Mouse (Mus musculus) heart, adult 2 months (tissue): ENCODE data around the gene Gm20379. TPM values are rescaled to one million over a fixed set of nuclear protein-coding genes. Genes with fewer than 3 reads are reported as not detected.

Experiments
- DNase-seq, 2 experiments: peaks; one replicate each; pipeline ENCODE4 v3.0.0; 2021
- H3K27ac ChIP-seq: fragments of 200-600 bp; 2 replicates; pipeline ENCODE4 v1.8.1; 2022
- H3K27me3 ChIP-seq: fragments of 200-500 bp; 2 replicates; pipeline ENCODE4 v1.6.1; 2012; ENCODE audit warnings: mild to moderate bottlenecking, low read length, inconsistent platforms, mixed read lengths; ENCODE audit not compliant: control insufficient read depth, insufficient read depth
- H3K36me3 ChIP-seq: fragments of 200-500 bp; 2 replicates; pipeline ENCODE4 v1.6.1; 2012; ENCODE audit warnings: low read length, inconsistent platforms; ENCODE audit not compliant: control insufficient read depth, insufficient read depth
- H3K4me1 ChIP-seq: fragments of 200-500 bp; 2 replicates; pipeline ENCODE4 v1.6.1; 2011; ENCODE audit warnings: low read length; ENCODE audit not compliant: control insufficient read depth, insufficient read depth
- H3K4me3 ChIP-seq: fragments of 200-600 bp; 2 replicates; pipeline ENCODE4 v1.8.1; 2022
- H3K79me2 ChIP-seq: fragments of 200-500 bp; replicated peaks from 2 replicates; pipeline ENCODE4 v1.6.1; 2012; ENCODE audit warnings: mild to moderate bottlenecking, inconsistent platforms, low read length, moderate library complexity, mixed read lengths; ENCODE audit not compliant: control insufficient read depth, insufficient read depth
- H3K9ac ChIP-seq: fragments of 200-500 bp; 2 replicates; pipeline ENCODE4 v1.6.1; 2012; ENCODE audit warnings: low read depth, mild to moderate bottlenecking, control low read depth, inconsistent platforms, low read length, mixed read lengths
- CTCF ChIP-seq: fragments of 200-600 bp; IDR thresholded peaks from 2 replicates; pipeline ENCODE4 v1.8.1; 2022; ENCODE audit warnings: antibody characterized with exemption, mild to moderate bottlenecking, moderate library complexity
- EP300 ChIP-seq: fragments of 200-500 bp; IDR thresholded peaks from 2 replicates; pipeline ENCODE4 v1.6.1; 2011; ENCODE audit warnings: low read depth, low read length, control low read depth; ENCODE audit not compliant: insufficient read depth
- POLR2A ChIP-seq: fragments of 200-500 bp; IDR thresholded peaks from 2 replicates; pipeline ENCODE4 v1.6.1; 2011; ENCODE audit warnings: mild to moderate bottlenecking, low read depth, low read length, control low read depth; ENCODE audit not compliant: insufficient read depth
- WGBS: fragments of 180-500 bp; shearing (Covaris S2); methylation state at CpG from one replicate; pipeline ENCODE4 v1.1.7; 2018; 5-methylcytosine and 5-hydroxymethylcytosine counted together
- intact Hi-C: fragments of 180-260 bp; cut with DNase I; formaldehyde crosslinking; loops from one replicate; pipeline ENCODE4 v1.15.1; 2025
- polyA plus RNA-seq: library from polyadenylated mRNA; depleted of rRNA; stranded (reverse); fragments of >200 nt; gene quantifications from 2 replicates; pipeline ENCODE4 v1.2.3, GENCODE M21; 2012
- total RNA-seq, 2 experiments: library from RNA; stranded (reverse); gene quantifications; 2 replicates each; pipeline ENCODE4 v1.2.3; 2021

Gm20379 gene
- total and polyA plus RNA-seq, 3 experiments: not detected

GRCm38 (mm10) chr13:92326030-92326429, 20.2 kb downstream of the Gm20379 start:
- Histone ChIP-seq H3K27me3 (no peaks in the 10 kb centered on the region), H3K9ac (no peak overlapping the region), H3K4me1 (no peaks in the 10 kb centered on the region; the same call in 1 of the 2 replicates), H3K36me3 (no peaks in the 10 kb centered on the region), H3K4me3 (no peak overlapping the region), H3K79me2 (no peaks in the 10 kb centered on the region), H3K27ac (no peak overlapping the region)
- intact Hi-C loops: no loop called here
- TF ChIP-seq CTCF (no peak), POLR2A (no peak), EP300 (no peak)
- 51% methylated on average over 5 of the region's 5 CpGs for WGBS
- DNase-seq: no peak

- H3K4me3 ChIP-seq: no peak overlapping the region
- intact Hi-C loops: no loop called here
- no peaks in the 10 kb centered on the region; the same call in 1 of the 2 replicates for H3K4me1 ChIP-seq
- H3K27me3 ChIP-seq: no peaks in the 10 kb centered on the region
- H3K79me2 ChIP-seq: no peaks in the 10 kb centered on the region
- WGBS: 51% methylated on average over 2 of the region's 2 CpGs
- no peak overlapping the region for H3K27ac ChIP-seq
- no peaks in the 10 kb centered on the region for H3K36me3 ChIP-seq
- TF ChIP-seq POLR2A: no peak
- TF ChIP-seq CTCF: no peak
- no peak for TF ChIP-seq EP300
- H3K9ac ChIP-seq: no peak overlapping the region
- DNase-seq: no peak
Measured at GRCm38 (mm10) chr13:92328000-92328399, 22.2 kb downstream of the Gm20379 start.

- DNase-seq: no peak
- Histone ChIP-seq H3K4me1 (no peaks in the 10 kb centered on the region; the same call in 1 of the 2 replicates), H3K79me2 (no peaks in the 10 kb centered on the region), H3K27me3 (no peaks in the 10 kb centered on the region), H3K36me3 (no peaks in the 10 kb centered on the region), H3K4me3 (no peak overlapping the region), H3K27ac (no peak overlapping the region), H3K9ac (no peak overlapping the region)
- TF ChIP-seq POLR2A: no peak
- TF ChIP-seq EP300: no peak
- TF ChIP-seq CTCF: no peak
- WGBS: 84% methylated on average over 3 of the region's 3 CpGs
- intact Hi-C loops: no loop called here
Measured at GRCm38 (mm10) chr13:92330621-92331020, 24.8 kb downstream of the Gm20379 start.

DNA sequence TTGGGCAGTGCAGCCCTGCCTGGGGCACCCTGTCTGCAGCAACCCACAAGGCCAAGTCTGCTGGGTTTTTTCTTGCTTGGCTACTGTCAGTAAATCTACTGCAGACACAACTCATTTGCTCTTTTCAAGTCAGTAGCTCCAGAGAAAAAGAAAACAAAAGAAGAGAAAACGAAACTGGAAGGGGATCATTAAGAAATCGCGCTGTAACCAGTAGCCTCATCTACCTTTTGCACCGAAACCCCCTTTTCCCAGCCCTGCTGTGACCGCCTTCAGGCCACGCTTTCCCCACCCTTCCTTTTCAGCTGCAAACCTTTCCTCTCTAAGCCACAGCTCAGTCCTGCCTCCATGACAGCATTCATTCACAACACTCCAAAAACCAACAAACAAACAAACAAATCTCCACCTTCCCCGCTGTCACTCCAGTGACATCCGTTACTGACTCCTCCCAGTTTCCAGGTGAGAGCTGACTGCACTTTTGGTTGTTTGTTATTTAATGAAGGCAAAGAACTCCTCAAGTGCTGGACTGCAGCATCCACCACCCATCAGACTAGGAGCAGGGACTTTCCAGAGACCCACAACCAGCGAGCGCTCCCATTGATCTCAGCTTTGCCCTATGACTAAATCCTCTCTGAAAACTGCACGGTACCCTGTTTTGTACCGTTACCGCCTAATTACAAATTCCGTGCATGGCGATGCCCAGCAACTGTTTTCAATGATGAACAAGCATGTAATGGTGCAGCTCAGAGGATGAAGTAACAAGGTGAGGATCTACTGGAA, 26.5 kb downstream of the Gm20379 start:
- DNase-seq: no peak
- no peaks in the 10 kb centered on the region for H3K4me1 ChIP-seq
- no peak overlapping the region for H3K4me3 ChIP-seq
- intact Hi-C loops: no loop called here
- no peaks in the 10 kb centered on the region for H3K36me3 ChIP-seq
- TF ChIP-seq POLR2A (no peak), EP300 (no peak), CTCF (no peak)
- no peaks in the 10 kb centered on the region for H3K79me2 ChIP-seq
- no peak overlapping the region for H3K27ac ChIP-seq
- no peak overlapping the region for H3K9ac ChIP-seq
- WGBS: 89% methylated on average over 15 of the region's 15 CpGs
- H3K27me3 ChIP-seq: no peaks in the 10 kb centered on the region

DNA sequence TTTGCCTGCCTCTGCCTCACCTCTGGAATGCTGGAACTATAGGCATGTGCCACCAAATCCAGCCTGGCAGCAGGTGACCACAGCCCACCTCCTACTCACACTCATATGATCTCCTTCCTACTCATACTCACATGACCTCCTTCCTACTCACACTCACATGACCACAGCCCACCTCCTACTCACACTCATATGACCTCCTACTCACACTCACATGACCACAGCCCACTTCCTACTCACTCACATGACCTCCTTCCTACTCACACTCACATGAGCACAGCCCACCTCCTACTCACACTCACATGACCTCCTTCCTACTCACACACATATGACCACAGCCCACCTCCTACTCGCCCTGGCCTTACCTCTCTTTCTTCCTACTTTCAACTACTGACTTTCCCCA, 31.1 kb downstream of the Gm20379 start:
- Histone ChIP-seq H3K27me3 (no peaks in the 10 kb centered on the region), H3K4me1 (no peaks in the 10 kb centered on the region), H3K4me3 (no peak overlapping the region), H3K9ac (no peak overlapping the region), H3K27ac (no peak overlapping the region), H3K36me3 (no peaks in the 10 kb centered on the region), H3K79me2 (no peaks in the 10 kb centered on the region)
- intact Hi-C loops: loop anchor here (1.0 to 5.0 kb wide), 2 partner anchors 429 to 530 kb away; partner anchors contain the start of gene Zcchc9
- no peak for DNase-seq
- 92% methylated on average over 1 of the region's 1 CpGs for WGBS
- TF ChIP-seq EP300: no peak

GRCm38 (mm10) chr13:92337773-92338462, 32.1 kb downstream of the Gm20379 start:
- WGBS: 71% methylated on average over 6 of the region's 6 CpGs
- Histone ChIP-seq H3K9ac (no peak overlapping the region), H3K36me3 (no peaks in the 10 kb centered on the region), H3K27ac (no peak overlapping the region), H3K4me1 (no peaks in the 10 kb centered on the region), H3K4me3 (no peak overlapping the region), H3K27me3 (no peaks in the 10 kb centered on the region), H3K79me2 (no peaks in the 10 kb centered on the region)
- intact Hi-C loops: loop anchor here (1.0 to 5.0 kb wide), 2 partner anchors 430 to 531 kb away; partner anchors contain the start of gene Zcchc9
- DNase-seq: no peak
- peak; percentile 61 for TF ChIP-seq CTCF
- no peak for TF ChIP-seq EP300
